Mouse (Mus musculus) small intestine, adult 2 months (tissue): ENCODE results near the gene Szrd1.

Experiments used
- CTCF ChIP-seq: fragments of 200-500 bp; IDR thresholded peaks from 2 replicates; pipeline ENCODE4 v1.5.1; 2012; ENCODE audit warnings: low read depth, mild to moderate bottlenecking, control low read depth, inconsistent platforms, low read length, moderate library complexity, mixed read lengths; ENCODE audit not compliant: insufficient replicate concordance, insufficient read length; ENCODE audit errors: extremely low read depth
- POLR2A ChIP-seq: fragments of 200-500 bp; IDR thresholded peaks from 2 replicates; pipeline ENCODE4 v1.6.1; 2012; ENCODE audit warnings: low read depth, mild to moderate bottlenecking, control low read depth, inconsistent platforms, low read length, moderate library complexity

GRCm38 (mm10) chr4:141101855-141102254, 37.7 kb downstream of the Szrd1 start:
- TF ChIP-seq CTCF (peak; percentile 49; the same call in 1 of the 2 replicates), POLR2A (no peak)
